Mouse (Mus musculus): ENCODE results near the gene Ift81. TPM values are rescaled to one million over a fixed set of nuclear protein-coding genes. Genes with fewer than 3 reads are reported as not detected.
A peak's percentile ranks its signal among the peaks of the same experiment; 100 is the strongest.

Ift81 gene
- polyA plus RNA-seq, 1 experiment: 13.2 TPM

- DNase-seq (ENCODE audit: low spot score): no peak
These were observed 66.5 kb downstream of the Ift81 start for GRCm38 (mm10) chr5:122547810-122548209.

DNA sequence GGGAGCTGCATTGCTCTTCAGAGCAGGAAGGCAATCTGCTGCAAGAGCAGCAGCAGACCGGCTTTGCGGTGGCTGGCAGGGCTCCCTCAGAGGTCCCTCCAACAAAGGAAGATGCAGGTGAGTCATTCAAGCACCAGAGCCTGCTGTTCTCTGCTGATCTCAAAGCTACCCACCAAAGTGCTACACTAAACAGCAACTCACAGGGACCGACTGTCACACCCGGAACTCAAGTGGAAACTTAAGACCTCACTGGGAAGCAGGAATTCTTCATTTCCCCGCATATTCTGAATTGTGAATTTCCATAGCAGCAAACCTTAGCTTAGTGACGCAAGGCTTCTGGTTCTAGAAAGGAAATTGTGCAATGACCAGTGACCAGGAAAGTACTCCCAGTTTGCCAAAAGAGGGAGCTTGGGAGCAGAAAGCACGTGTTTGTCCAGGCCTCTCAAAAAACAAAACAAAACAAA lies 67.0 kb downstream of the Ift81 start:
- DNase-seq (ENCODE audit: low spot score): no peak

- DNase-seq (ENCODE audit: low spot score): no peak
These were observed 70.9 kb downstream of the Ift81 start for GRCm38 (mm10) chr5:122543392-122543791.

- no peak for DNase-seq (ENCODE audit: low spot score)
These were observed 72.4 kb downstream of the Ift81 start for GRCm38 (mm10) chr5:122541871-122542270.

DNA sequence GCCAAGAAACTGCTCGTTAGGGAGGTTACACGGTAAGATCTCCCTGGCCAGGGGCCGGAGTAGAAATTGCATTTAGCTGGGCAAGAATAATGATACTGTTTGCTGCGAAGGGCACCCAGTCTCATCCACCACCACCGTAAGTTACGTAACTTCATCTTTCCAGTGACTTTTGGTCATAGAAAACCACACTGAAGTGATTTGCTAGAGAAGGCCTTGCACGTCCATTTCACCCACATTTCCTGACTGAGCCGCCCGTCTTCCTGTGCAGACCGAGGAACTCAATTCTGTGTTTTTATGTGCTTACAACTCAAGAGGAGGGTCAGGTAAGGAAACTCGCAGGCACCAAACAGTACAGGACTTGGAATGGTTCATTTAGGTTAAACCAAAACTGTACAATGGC lies 76.2 kb downstream of the Ift81 start:
- DNase-seq (ENCODE audit: low spot score): no peak

- DNase-seq (ENCODE audit: low spot score): no peak
These were observed 76.7 kb downstream of the Ift81 start for GRCm38 (mm10) chr5:122537654-122538053.

DNA sequence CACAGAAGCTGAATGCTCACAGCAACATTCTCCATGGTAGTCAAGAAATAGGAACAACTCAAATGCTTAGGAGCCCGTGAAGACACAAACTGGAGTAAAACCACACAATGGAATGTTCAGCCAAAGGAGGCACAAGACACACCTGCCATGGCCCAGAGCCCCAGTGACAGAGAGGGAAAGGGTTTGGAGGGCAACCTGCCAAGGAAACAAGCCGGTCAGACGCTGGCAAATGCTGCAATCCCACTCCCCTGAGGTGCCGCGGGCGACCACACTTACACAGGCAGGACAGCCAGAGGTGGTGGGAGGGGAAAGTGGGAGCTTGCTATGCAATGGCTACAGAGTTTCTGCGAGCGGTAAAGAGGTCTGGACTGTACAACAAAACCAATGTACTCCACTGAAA lies 80.4 kb downstream of the Ift81 start:
- DNase-seq (ENCODE audit: low spot score): peak; percentile 18

DNA sequence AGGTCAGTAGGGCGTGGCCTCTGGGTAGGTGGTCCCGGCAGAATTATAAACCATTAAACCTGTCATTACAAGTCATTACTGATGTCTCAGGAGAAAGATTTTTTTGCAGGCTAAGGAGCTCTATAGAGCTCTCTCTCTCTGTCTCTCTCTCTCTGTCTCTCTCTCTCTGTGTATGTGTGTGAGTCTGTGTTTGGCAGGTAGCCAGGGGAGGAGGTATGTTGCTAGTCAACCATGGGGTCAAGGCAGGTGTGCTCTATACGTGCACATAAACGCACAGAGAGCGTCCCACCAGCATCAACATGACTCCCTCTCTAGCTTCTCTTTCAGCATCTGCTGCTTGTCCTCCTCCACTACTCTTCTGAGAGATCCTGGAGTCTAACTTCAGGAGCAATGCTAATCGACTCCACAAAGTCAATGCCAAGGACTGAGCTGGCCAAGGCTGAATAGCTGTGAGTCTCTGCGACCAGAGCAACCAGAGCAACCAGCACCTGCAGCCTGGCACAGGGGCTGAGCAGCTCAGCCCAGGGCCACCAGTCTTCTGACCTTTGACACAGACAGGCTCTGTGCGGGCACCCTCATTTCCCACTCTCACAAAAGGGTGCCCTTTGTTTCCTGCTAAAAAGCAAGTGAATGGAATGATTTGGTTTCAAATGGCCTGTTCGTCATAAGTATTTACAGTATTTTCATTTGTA lies 84.3 kb downstream of the Ift81 start:
- no peak for DNase-seq (ENCODE audit: low spot score)

- DNase-seq (ENCODE audit: low spot score): no peak
These were observed 85.0 kb downstream of the Ift81 start for GRCm38 (mm10) chr5:122529316-122529715.

DNA sequence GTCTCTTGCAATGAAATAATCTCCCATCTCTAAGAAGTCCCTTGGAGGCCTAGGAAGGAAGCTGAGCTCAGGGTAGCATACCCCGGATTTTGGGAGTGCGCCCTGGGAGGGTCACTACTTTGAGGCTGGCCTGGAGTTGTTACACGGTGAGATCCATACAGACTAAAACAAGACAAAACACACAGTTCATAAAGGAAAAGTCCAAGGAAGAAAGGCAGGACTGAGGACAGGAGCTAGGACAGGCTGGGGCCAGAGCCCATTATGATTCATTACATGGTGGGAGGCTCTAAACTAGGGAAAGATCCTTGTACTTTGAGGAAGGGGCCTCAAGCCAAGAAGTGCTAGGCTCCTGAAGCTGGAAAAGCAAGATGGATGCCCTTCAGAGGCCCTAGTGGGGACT lies 85.7 kb downstream of the Ift81 start:
- DNase-seq (ENCODE audit: low spot score): no peak

DNA sequence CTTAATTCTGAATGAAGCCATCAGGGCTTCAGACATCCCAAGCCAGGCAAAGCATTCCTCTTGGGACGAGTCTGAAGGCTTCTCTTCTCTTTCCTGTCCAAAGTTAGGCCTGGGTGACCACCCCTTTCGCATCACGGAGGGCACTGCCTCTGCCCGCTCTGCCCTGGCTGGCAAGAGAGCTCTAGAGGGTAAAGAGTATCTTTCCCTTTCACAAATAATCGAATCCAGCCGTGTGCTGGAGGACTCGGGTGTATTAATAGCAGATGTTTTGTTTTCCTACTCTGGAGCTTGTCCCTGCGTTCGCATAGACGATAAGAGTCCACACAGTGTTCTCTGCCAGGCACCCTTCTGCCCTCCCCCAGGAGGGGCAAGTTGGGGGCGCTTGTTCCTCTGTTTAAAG lies 86.6 kb downstream of the Ift81 start:
- DNase-seq (ENCODE audit: low spot score): no peak

DNA sequence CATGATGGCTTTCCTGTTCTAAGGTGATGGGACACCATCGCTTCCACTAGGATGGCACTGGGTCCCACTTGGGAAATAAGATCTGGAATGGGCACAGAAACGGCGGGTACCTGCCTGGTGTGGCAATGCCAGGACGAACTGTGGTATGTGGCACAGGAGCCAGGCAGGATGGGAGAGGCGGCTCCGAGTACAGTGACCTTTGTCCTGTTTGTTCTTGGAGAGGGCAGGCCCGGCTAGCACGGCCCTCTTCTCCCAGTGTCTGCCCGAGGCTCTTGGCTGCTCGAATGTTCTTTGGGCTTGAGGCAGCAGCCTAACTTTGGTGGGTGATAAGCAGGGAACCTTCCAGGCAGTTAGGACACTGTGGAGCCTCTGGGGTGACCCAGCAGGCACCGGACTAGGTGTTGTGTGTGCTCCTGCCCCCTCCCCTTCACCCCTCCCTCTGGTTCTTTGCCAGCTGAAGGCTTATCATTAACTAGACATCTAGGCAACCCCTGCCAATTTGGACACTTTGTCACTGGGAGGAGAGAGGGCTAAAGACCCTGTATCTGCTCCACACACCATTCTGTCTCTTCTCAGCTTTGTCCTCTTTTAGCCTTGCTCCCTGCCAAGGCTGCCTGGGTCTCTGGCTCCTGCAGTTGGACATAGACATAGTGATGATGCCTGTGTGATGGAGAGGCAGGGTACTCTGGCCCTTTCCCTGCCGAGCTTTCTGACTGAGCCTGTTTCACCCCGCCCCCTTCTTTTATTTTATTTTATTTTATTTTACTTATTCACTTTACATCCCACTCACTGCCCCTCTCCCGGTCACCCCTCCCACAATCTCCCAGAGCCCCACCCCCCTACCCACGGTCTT lies 87.2 kb downstream of the Ift81 start:
- DNase-seq (ENCODE audit: low spot score): no peak

DNA sequence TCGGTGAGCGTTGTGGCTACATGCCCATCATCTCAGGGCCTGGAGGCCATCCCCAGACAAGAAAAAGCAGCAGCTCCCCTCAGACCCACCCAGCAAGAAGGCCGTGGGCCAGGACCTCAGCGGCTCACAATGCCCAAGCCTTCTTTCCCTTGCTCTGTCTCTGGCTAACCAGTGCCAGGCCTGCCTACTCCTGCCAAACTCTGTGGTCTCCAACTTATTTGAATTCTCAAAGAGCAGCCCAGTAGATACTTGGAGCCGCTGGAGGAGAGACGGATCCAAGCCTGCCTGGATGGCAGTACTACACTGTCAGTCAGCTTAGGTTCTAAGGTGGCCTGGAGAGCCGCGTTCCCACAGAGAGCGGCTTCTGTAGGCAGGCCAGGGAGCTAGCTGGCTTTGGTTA lies 87.9 kb downstream of the Ift81 start:
- DNase-seq (ENCODE audit: low spot score): no peak

DNA sequence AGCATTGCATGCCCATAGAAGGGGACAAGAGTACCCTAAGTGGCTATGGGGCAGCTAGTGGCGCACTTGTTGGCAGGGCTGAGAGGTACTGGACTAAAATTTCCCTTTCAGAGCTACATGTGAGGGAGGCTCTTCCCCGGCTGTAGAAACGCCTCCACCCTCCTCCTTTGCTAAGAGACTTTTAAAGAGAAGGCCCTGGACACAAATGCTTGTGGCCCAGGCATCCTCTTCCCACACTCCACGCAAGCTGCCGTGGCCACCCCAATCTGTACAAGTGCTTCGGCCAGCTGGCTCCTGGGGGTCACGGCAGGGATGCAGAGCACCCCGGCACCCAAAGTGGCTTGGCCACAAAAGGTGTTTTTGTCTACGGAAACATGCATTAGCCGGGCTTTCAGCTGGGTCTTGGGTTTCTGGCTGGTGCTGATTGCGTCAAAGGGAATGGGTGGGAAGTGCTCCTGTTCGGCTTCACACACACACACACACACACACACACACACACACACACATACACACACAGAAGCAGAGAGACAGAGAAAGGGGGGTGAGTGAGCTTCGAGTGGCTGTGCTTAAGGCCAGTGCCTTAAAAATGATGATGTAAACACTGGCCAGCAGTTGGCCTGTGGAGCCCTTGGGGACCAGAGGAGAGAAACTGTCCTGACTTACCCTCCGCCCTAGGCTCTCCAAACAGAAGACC lies 88.9 kb downstream of the Ift81 start:
- no peak for DNase-seq (ENCODE audit: low spot score)

GRCm38 (mm10) chr5:122524854-122525237 lies 89.5 kb downstream of the Ift81 start:
- DNase-seq (ENCODE audit: low spot score): no peak

DNA sequence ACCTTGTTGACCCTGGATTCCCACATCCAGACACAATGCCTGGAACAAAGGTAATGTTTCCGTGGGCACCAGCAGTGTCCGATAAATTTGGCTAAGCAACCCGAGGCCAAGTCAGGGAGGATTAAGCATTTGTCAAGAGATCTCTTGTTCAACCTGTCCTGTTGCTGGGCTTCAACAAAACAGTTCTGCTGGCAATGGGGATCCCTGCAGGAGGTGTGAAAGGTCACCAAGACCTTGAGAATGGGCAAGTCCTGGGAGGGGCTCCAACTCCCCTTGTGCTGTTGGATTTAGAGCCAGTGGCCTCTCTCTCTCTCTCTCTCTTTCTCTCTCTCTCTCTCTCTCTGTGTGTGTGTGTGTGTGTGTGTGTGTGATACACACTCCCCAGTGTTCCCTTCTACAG lies 90.1 kb downstream of the Ift81 start:
- no peak for DNase-seq (ENCODE audit: low spot score)

DNA sequence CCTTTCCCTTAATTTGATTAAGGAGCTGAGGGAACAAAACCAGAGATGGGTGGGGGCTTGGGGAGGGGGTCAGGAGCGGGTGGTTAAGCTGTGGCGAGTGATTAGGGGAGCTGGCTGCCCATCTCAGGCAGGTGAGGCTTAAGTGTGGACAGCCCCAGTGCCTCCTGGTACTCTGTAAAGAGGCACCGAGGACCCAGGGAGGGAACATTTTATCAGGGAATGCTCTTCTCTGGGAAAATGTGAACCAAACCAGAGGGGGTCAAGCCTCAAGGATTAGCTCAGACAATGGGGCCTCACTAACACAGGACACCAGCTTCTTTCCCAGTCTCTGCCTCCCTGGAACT lies 93.2 kb downstream of the Ift81 start:
- no peak for DNase-seq (ENCODE audit: low spot score)

DNA sequence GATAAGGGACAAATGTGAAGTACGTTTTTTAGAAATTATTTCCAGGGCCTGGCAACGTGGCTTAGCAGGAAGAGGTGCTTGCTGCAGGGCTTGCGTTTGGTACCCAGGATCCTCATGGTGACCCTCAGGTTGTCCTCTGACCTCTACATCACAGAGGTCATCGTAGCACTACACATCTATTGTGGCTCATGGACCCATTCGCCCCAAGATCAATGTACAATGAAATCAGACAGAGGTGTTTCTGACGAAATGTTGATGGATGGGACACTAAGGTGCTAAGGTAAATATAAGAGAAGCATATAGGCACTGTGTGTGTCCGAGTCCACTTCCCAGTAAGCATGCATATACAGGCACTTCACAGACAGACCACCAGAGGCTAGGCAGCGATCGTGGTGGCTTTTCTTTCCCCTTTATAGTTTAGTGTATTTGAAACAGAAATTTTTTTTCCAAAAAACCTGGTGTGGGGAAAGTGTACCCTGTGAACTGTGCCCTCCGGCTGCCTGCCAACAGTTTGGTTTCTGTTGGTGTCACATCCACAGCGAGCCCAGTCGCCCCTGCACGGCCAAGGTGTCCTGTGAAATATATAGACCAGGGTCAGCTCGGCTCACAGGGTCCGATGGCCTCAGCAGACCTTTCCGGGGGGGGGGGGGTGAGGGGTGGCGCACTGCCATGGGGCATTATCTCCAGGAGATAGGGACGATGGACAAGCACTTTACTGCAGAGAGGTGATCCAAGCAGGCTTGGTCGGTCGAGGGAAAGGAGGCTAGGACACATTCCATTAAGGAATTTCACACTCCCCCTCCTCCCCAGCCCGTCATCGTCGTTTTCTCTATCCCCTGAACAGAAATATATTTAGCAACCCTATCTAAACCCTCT lies 93.8 kb downstream of the Ift81 start:
- DNase-seq (ENCODE audit: low spot score): no peak

DNA sequence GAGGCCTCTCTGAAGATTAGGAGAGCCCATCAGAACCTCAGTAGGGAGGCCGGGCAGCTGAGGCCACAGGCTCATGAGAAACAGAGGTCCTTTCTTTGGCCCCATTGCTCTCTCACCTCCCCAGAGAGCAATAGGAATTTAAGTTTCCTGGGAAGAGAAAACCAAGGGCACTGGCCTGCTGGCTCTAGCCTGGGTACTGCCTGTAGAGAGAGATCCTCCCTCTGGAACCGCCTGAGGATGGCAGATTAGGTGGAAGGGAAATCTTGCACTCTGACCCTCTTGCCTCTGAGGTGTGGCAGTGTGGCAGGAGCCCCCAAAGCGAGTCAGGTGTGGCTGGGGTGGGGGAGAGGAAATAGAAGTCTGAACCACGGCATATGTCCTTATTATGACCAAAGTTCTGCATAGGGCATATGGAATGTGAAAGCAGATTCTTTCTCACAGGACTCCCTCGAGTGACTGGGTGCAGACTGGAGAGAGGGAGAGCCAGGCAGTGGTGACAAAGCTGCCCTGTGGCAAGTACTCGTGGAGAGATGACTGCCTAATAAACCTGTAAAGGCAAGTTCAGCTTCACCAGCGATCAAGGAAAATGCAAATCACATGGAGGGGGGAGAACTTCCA lies 95.2 kb downstream of the Ift81 start:
- no peak for DNase-seq (ENCODE audit: low spot score)

DNA sequence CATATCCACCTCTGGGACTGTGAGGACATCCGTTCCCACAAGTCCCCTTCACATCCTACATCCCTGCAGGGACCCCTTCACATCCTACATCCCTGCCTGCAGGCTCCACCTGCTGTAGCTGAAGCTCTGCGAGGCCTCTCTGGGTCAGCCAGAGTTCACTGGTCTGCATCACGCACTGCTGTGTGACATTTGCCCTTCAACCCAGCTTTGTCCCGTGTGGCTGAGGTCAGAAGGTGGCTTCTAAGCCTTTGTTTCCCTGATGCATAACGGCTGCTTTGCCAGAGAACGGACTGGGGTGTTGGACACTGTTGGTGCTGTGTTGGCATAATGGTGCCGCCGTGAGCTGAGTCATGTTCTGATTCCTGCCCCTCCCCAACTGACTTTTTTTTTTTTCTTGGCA lies 96.1 kb downstream of the Ift81 start:
- DNase-seq (ENCODE audit: low spot score): no peak

- DNase-seq (ENCODE audit: low spot score): no peak
These were observed 97.4 kb downstream of the Ift81 start for GRCm38 (mm10) chr5:122516901-122517300.
